33 mouse cellular contexts compared by ENCODE assay signal in genomic region chr8:78083012-78083411, GRCm38 (mm10).
"Had no signal": no experiment of that assay in that cellular context is flagged by ENCODE, and none has a peak within 500 bp of the region (broad histone marks: within the 10 kb centered on the region; RNA-seq: fewer than 3 reads in every experiment).

No protein-coding gene starts in this region.

- H3K4me3 ChIP-seq: heart, embryonic 12.5 days; heart, embryonic 13.5 days; heart, embryonic 15.5 days; hindbrain, embryonic 10.5 days; hindbrain, embryonic 13.5 days; hindbrain, embryonic 15.5 days; intestine, embryonic 15.5 days; kidney, embryonic 15.5 days; layer of hippocampus, adult 2 months; left cerebral cortex, adult 2 months had no signal

- H3K27ac ChIP-seq: heart, embryonic 13.5 days; heart, embryonic 15.5 days; hindbrain, embryonic 10.5 days; hindbrain, embryonic 13.5 days; hindbrain, embryonic 14.5 days; hindbrain, embryonic 15.5 days; hindbrain, postnatal 0 days; intestine, embryonic 15.5 days; kidney, embryonic 15.5 days; kidney, postnatal 0 days; layer of hippocampus, adult 2 months; left cerebral cortex, adult 2 months had no signal

- H3K4me2 ChIP-seq: heart, embryonic 12.5 days; heart, embryonic 13.5 days; heart, embryonic 15.5 days; hindbrain, embryonic 13.5 days; hindbrain, embryonic 14.5 days; hindbrain, embryonic 15.5 days; intestine, embryonic 15.5 days; kidney, embryonic 15.5 days had no signal

- H3K9ac ChIP-seq: heart, embryonic 12.5 days; heart, embryonic 13.5 days; heart, embryonic 15.5 days; hindbrain, embryonic 13.5 days; hindbrain, embryonic 14.5 days; hindbrain, embryonic 15.5 days; intestine, embryonic 15.5 days; kidney, embryonic 15.5 days had no signal

- H3K4me1 ChIP-seq: hindbrain, embryonic 10.5 days; hindbrain, embryonic 13.5 days; hindbrain, embryonic 15.5 days; intestine, embryonic 15.5 days; kidney, embryonic 15.5 days had no signal

- DNase-seq: heart, postnatal 10 days; heart, postnatal 14 days; heart, postnatal 36 days; heart, postnatal 4 days; kidney, adult 11 months; kidney, adult 18-20 months; kidney, adult 2 months; kidney, adult 8-10 months; kidney, adult 9 months; kidney, postnatal 10 days; kidney, postnatal 14 days; kidney, postnatal 25 days; kidney, postnatal 36 days; kidney, postnatal 4 days; layer of hippocampus, adult 9-11 months; layer of hippocampus, postnatal 36 days had no signal

- H3K9me3 ChIP-seq: heart, embryonic 12.5 days; heart, embryonic 13.5 days; heart, embryonic 15.5 days; hindbrain, embryonic 10.5 days; hindbrain, embryonic 13.5 days; hindbrain, embryonic 15.5 days; intestine, embryonic 15.5 days; kidney, embryonic 15.5 days had no signal

- ATAC-seq: hindbrain, embryonic 16.5 days; hindbrain, postnatal 0 days; inflammation-experienced regulatory T-cells, adult 6 months; intestine, embryonic 15.5 days; intestine, embryonic 16.5 days; intestine, postnatal 0 days had no signal

- H3K27me3 ChIP-seq: heart, embryonic 12.5 days; heart, embryonic 13.5 days; heart, embryonic 15.5 days; hindbrain, embryonic 13.5 days; hindbrain, embryonic 15.5 days; intestine, embryonic 15.5 days; kidney, embryonic 15.5 days had no signal

- H3K36me3 ChIP-seq: heart, embryonic 12.5 days; heart, embryonic 13.5 days; heart, embryonic 15.5 days; hindbrain, embryonic 10.5 days; hindbrain, embryonic 13.5 days; hindbrain, embryonic 15.5 days; intestine, embryonic 15.5 days; kidney, embryonic 15.5 days had no signal
